Mouse (Mus musculus): ENCODE measurements around the gene Mxra8.

GRCm38 (mm10) chr4:155856881-155857280, 17.4 kb downstream of the Mxra8 start:
- no peak for TF ChIP-seq CTCF (IDR thresholded peaks at IDR 0.05; ENCODE audit: control insufficient read depth, insufficient read depth, insufficient replicate concordance, low read depth, low read length)
- no peak for TF ChIP-seq POLR2A (IDR thresholded peaks at IDR 0.05; ENCODE audit: control insufficient read depth, low read depth, low read length)
